Mouse (Mus musculus) kidney, adult 2 months (tissue): ENCODE measurements around the gene Ccin. TPM values are rescaled to one million over a fixed set of nuclear protein-coding genes. Genes with fewer than 3 reads are reported as not detected.

Experiments used
- DNase-seq: peaks from one replicate; pipeline ENCODE4 v3.0.0; 2021
- H3K27ac ChIP-seq: fragments of 200-500 bp; 2 replicates; pipeline ENCODE4 v1.5.1; 2012; ENCODE audit warnings: low read depth, low read length, control low read depth, inconsistent platforms; ENCODE audit not compliant: insufficient read depth
- H3K27me3 ChIP-seq: fragments of 200-500 bp; replicated peaks from 2 replicates; pipeline ENCODE4 v1.6.1; 2012; ENCODE audit warnings: mild to moderate bottlenecking, moderate library complexity, low read length, inconsistent platforms; ENCODE audit not compliant: control insufficient read depth, insufficient read depth
- H3K36me3 ChIP-seq: fragments of 200-500 bp; 2 replicates; pipeline ENCODE4 v1.6.1; 2012; ENCODE audit warnings: mild to moderate bottlenecking, moderate library complexity, low read length, inconsistent platforms; ENCODE audit not compliant: control insufficient read depth, insufficient read depth
- H3K4me1 ChIP-seq: fragments of 200-500 bp; 2 replicates; pipeline ENCODE4 v1.6.1; 2011; ENCODE audit warnings: low read length; ENCODE audit not compliant: control insufficient read depth, insufficient read depth
- H3K4me3 ChIP-seq: fragments of 200-500 bp; 2 replicates; pipeline ENCODE4 v1.5.1; 2011; ENCODE audit warnings: mild to moderate bottlenecking, low read depth, low read length, control low read depth; ENCODE audit not compliant: insufficient read depth
- CTCF ChIP-seq: fragments of 200-500 bp; conservative IDR thresholded peaks from 2 replicates; pipeline ENCODE4 v1.5.1; 2011; ENCODE audit warnings: low read depth, mild to moderate bottlenecking, control low read depth, low read length, moderate library complexity, mixed read lengths; ENCODE audit not compliant: insufficient read depth, insufficient read length
- POLR2A ChIP-seq: fragments of 200-500 bp; IDR thresholded peaks from one replicate; pipeline ENCODE4 v1.6.1; 2011; ENCODE audit warnings: low read depth, low read length, control low read depth
- WGBS: fragments of 180-500 bp; shearing (Covaris S2); methylation state at CpG from one replicate; pipeline ENCODE4 v1.1.7; 2018; 5-methylcytosine and 5-hydroxymethylcytosine counted together
- polyA plus RNA-seq: library from polyadenylated mRNA; depleted of rRNA; stranded (reverse); fragments of >200 nt; gene quantifications from 2 replicates; pipeline ENCODE4 v1.2.3, GENCODE M21; 2012

Gene Ccin
- polyA plus RNA-seq, 1 experiment = 0.13 TPM

DNA sequence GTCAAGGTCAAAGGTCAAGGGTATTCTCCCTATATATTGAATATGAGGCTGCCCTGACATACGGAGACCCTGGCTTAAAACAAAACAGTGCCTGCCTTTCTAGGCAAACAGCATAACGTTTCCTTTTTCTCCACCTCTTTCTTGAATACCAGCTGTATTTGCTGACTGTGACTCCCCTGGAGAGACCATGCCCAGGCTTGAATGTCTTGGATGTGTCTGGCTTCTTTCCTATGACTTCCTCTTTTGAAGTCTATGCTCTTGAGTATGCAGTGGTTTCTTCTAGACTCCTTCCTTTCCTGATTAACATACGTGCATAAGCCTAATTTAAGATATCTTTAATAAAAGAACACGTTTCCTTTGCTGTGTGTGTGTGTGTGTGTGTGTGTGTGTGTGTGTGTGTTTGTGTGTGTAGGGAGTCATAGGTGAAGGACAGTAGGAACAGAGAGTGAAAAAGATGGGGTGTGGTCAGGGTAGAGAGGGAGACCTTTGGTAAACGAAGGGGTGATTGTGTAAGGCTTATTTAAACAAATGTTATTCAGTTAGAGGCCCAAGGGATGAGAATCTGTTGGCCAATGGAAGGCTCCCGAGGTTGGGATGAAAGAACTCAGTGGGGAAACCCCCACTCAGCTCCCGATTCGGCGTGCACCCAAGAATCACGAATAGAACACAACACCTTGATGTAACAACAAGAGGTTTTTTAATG is 8.2 kb upstream of the Ccin start:
- Histone ChIP-seq H3K27ac (no peak overlapping the region), H3K27me3 (no peaks in the 10 kb centered on the region), H3K4me1 (no peaks in the 10 kb centered on the region; the same call in 1 of the 2 replicates), H3K4me3 (no peak overlapping the region), H3K36me3 (no peaks in the 10 kb centered on the region)
- TF ChIP-seq CTCF = no peak
- no peak for TF ChIP-seq POLR2A
- no peak for DNase-seq
- 86% methylated on average over 10 of the region's 10 CpGs for WGBS

DNA sequence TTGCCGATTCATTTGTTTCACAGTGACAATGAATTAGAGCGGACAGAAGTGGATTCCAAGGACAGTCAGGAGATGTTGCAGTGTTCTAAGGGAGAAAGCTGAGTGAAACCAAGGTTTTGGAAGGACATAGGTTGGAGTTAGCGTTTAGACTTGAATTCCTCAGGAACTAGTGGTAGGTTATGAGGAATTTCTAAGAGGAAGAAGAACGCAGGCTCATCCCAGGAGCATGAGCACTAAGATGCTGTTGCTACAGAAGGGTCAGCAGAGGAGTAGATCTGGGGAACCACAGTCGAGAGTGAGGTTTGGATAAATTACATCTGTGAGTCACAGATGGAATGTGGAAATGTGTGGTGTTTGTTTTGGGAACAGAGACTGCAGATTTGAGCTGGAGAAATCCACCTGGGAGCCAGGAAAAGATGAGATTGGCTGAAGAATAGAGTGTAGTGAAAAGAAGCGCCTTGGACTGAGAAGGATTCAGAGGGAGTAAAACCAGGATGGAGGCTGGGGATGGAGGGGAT is 7.0 kb upstream of the Ccin start:
- no peak overlapping the region for H3K27ac ChIP-seq
- TF ChIP-seq CTCF (no peak), POLR2A (no peak)
- no peaks in the 10 kb centered on the region for H3K27me3 ChIP-seq
- H3K36me3 ChIP-seq = no peaks in the 10 kb centered on the region
- WGBS = 81% methylated on average over 6 of the region's 6 CpGs
- DNase-seq = no peak
- no peak overlapping the region for H3K4me3 ChIP-seq
- no peaks in the 10 kb centered on the region; the same call in 1 of the 2 replicates for H3K4me1 ChIP-seq

DNA sequence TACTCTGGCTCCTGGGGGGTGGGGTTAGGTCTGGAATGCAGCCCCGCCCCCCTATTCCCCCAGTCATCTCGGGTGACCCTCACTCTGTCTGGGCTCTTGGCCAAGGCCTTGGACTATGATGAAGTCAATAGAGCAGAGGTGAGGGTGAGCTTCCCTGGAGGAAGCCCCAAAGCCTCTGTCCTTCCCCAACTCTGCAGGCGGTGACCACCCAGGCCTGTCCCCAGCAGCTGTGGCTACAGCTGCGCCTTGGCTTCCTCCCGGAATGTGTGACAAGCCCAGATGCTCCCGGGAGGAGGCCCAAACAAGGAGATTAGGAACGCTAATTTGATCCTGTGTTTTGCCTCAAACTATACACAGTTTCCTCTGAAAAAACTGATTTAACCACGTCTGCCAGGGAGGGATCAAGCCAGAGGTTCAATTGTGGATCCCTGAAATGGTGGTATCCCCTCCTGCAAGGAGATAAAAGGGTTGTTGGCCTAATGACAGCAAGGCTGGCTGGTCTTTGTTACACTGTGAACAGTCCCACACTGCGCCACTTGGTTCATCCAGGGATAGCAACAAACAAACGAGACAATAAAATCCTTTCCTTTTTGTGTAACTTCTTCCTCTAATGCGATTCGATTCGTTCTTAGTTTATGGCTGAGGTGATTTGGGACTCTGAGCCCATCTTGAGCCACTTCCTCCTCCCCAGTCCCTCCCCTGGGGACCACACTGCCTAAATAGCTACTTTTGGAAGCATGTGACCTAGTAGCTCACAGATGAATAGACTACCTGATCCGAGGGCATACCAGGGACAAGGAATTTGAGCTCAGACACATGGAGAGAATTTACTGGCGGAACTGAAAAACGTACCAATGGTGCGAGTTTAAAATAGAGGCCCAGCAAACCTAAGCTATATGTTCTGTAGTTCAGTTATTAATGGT is 4.5 kb upstream of the Ccin start:
- WGBS = 39% methylated on average over 17 of the region's 17 CpGs
- Histone ChIP-seq H3K27me3 (no peaks in the 10 kb centered on the region), H3K27ac (peak overlapping the region; percentile 52; the same call in 1 of the 2 replicates), H3K4me1 (no peaks in the 10 kb centered on the region), H3K36me3 (no peaks in the 10 kb centered on the region), H3K4me3 (no peak overlapping the region)
- DNase-seq = peak; percentile 34
- TF ChIP-seq CTCF (no peak), POLR2A (no peak)

DNA sequence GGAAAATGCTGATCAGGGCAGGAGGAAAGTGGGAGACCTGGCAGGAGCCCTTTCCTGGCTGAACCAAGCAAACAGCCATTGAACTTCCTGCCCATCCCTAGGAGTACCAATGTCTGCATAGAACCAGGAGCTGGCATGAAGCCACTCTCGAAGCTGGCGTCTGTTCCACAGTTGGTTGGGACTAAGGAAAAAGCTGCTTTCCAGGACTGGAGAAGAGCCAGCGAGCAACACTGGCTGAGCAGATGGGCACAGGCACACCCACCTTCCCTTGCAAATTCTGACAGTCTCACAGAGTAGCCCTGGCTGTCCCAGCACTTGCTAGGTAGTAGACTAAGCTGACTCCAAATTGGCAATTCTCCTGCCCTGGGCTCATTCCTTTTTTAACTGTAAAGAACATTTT is 3.5 kb upstream of the Ccin start:
- DNase-seq = peak; percentile 53

GRCm38 (mm10) chr4:43980236-43980635 is 3.0 kb upstream of the Ccin start:
- H3K36me3 ChIP-seq = no peaks in the 10 kb centered on the region
- no peak overlapping the region for H3K4me3 ChIP-seq
- 78% methylated on average over 4 of the region's 4 CpGs for WGBS
- H3K27ac ChIP-seq = no peak overlapping the region
- H3K4me1 ChIP-seq = no peaks in the 10 kb centered on the region
- H3K27me3 ChIP-seq = no peaks in the 10 kb centered on the region
- no peak for DNase-seq
- TF ChIP-seq CTCF = no peak

More for the DNA sequence above, 3.5 kb upstream of the Ccin start:
- 49% methylated on average over 3 of the region's 3 CpGs for WGBS
- Histone ChIP-seq H3K36me3 (no peaks in the 10 kb centered on the region), H3K4me1 (no peaks in the 10 kb centered on the region), H3K27me3 (no peaks in the 10 kb centered on the region), H3K4me3 (no peak overlapping the region), H3K27ac (no peak overlapping the region)
- TF ChIP-seq POLR2A (no peak), CTCF (no peak)

DNA sequence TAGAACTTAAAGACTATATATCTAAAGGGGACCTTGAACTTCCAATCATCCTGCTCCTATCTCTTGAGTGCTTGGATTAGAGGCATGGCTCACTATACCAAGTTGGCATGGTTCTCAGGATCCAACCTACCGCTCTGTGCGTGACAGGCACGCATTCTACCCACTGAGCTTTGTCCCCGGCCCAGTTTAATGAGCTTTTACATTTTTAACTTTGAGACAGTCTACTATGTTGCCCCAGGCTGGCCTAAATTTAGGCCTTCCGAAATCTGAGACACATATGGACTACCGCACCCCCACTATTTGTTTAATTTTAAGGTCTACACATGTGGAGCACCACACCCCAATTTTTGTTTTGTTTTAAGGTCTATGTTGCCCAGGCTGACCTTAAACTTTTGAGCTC is 2.4 kb upstream of the Ccin start:
- no peak overlapping the region for H3K4me3 ChIP-seq
- H3K27me3 ChIP-seq = no peaks in the 10 kb centered on the region
- no peak overlapping the region for H3K27ac ChIP-seq
- no peaks in the 10 kb centered on the region for H3K36me3 ChIP-seq
- TF ChIP-seq POLR2A (no peak), CTCF (no peak)
- no peaks in the 10 kb centered on the region for H3K4me1 ChIP-seq
- 91% methylated on average over 6 of the region's 6 CpGs for WGBS
- no peak for DNase-seq

DNA sequence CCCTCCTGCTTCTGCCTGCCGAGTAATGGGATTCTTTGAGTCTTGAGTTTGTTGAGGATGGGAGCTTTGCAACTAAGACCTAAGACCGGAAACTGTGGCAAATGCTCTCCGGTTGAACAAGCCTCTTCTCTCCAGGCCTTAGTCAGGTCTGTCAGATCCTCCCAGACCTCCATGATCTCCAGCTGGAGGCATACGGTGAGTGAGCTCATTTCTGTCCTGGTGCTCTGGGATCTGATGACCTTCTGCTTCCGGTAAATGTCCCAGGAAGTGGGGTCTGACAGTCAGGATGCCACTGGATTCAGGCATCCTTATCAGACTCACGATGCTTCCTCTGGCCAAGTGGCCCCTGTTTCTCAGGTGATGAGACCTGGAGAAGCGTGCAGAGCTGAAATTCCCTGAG is 2.0 kb upstream of the Ccin start:
- 76% methylated on average over 7 of the region's 7 CpGs for WGBS
- H3K27me3 ChIP-seq = no peaks in the 10 kb centered on the region
- H3K27ac ChIP-seq = no peak overlapping the region
- TF ChIP-seq CTCF (no peak), POLR2A (no peak)
- H3K4me1 ChIP-seq = no peaks in the 10 kb centered on the region
- DNase-seq = no peak
- no peak overlapping the region for H3K4me3 ChIP-seq
- H3K36me3 ChIP-seq = no peaks in the 10 kb centered on the region
